Mouse (Mus musculus) CH12.LX (cell line): ENCODE data around the gene Nsf. TPM values are rescaled to one million over a fixed set of nuclear protein-coding genes. Genes with fewer than 3 reads are reported as not detected.

ENCODE experiments used
- DNase-seq: peaks from one replicate; pipeline ENCODE4 v3.0.0-alpha.2; 2013; ENCODE audit errors: extremely low read depth
- H3K27ac ChIP-seq: 2 replicates; pipeline ENCODE4 v1.5.1; 2012; ENCODE audit warnings: low read depth, mild to moderate bottlenecking, control low read depth, moderate library complexity; ENCODE audit not compliant: insufficient read depth
- H3K27me3 ChIP-seq: replicated peaks from 2 replicates; pipeline ENCODE3; 2012; ENCODE audit warnings: inconsistent platforms
- H3K36me3 ChIP-seq, 2 experiments: replicated peaks in 1 of 2; 2 replicates each; pipeline versions ENCODE3 to v1.6.1; 2012; ENCODE audit warnings: inconsistent platforms in 1 of 2, low read length in 1 of 2, mild to moderate bottlenecking in 1 of 2, mixed read lengths in 1 of 2, moderate library complexity in 1 of 2; ENCODE audit not compliant: control insufficient read depth in 1 of 2, insufficient read depth in 1 of 2
- H3K4me1 ChIP-seq, 2 experiments: 2 replicates each; pipeline ENCODE4 v1.6.1; 2012; ENCODE audit warnings: inconsistent platforms in 1 of 2, moderate library complexity in 1 of 2; ENCODE audit not compliant: insufficient read depth in 2 of 2, control insufficient read depth in 1 of 2
- H3K4me2 ChIP-seq: 2 replicates; pipeline ENCODE4 v1.6.1; 2012; ENCODE audit warnings: low read depth, mild to moderate bottlenecking, control low read depth; ENCODE audit not compliant: poor library complexity, insufficient read depth, severe bottlenecking
- H3K4me3 ChIP-seq, 3 experiments: fragments of 150-350 bp in 1 of 3; sonication (generic) in 1 of 3; replicated peaks in 1 of 3; 2 replicates each; pipeline versions ENCODE3 to v1.5.1; 2011 to 2012; ENCODE audit warnings: low read depth in 2 of 3, low read length in 2 of 3, mild to moderate bottlenecking in 2 of 3, moderate library complexity in 2 of 3, control low read depth in 1 of 3, improper control_type of control experiment in 1 of 3, inconsistent platforms in 1 of 3, mixed read lengths in 1 of 3; ENCODE audit not compliant: poor library complexity in 1 of 3
- H3K79me2 ChIP-seq: replicated peaks from 2 replicates; pipeline ENCODE4 v1.6.1; 2012; ENCODE audit warnings: mild to moderate bottlenecking, moderate library complexity; ENCODE audit not compliant: control insufficient read depth, poor library complexity, insufficient read depth, severe bottlenecking; ENCODE audit errors: extremely low read depth
- H3K9ac ChIP-seq: 2 replicates; pipeline ENCODE4 v1.6.1; 2012; ENCODE audit warnings: low read depth, mild to moderate bottlenecking, control low read depth, moderate library complexity; ENCODE audit not compliant: insufficient read depth
- H3K9me3 ChIP-seq: replicated peaks from 2 replicates; pipeline ENCODE3; 2012; ENCODE audit warnings: low read length, inconsistent platforms, mixed read lengths
- BHLHE40 ChIP-seq: IDR thresholded peaks from 2 replicates; pipeline ENCODE4 v1.6.1; 2011; ENCODE audit warnings: mild to moderate bottlenecking, low read depth, low read length, improper control_type of control experiment
- CTCF ChIP-seq, 2 experiments: IDR thresholded peaks in 1 of 2; conservative IDR thresholded peaks in 1 of 2; 2 replicates each; pipeline ENCODE4 v1.5.1; 2011 to 2012; ENCODE audit warnings: low read depth in 2 of 2, low read length in 2 of 2, improper control_type of control experiment in 1 of 2, inconsistent platforms in 1 of 2, mild to moderate bottlenecking in 1 of 2, moderate library complexity in 1 of 2
- E2F4 ChIP-seq: IDR thresholded peaks from 2 replicates; pipeline ENCODE4 v1.6.1; 2011; ENCODE audit warnings: low read depth, low read length, improper control_type of control experiment; ENCODE audit not compliant: insufficient replicate concordance
- ETS1 ChIP-seq: conservative IDR thresholded peaks from 2 replicates; pipeline ENCODE4 v1.6.1; 2012; ENCODE audit warnings: low read depth, mild to moderate bottlenecking, inconsistent platforms, low read length, improper control_type of control experiment, moderate library complexity
- GABPA ChIP-seq: IDR thresholded peaks from 2 replicates; pipeline ENCODE4 v1.6.1; 2012; ENCODE audit warnings: low read depth, low read length, improper control_type of control experiment, inconsistent platforms; ENCODE audit not compliant: insufficient replicate concordance
- HCFC1 ChIP-seq: IDR thresholded peaks from 2 replicates; pipeline ENCODE4 v1.6.1; 2012; ENCODE audit warnings: low read depth, mild to moderate bottlenecking, inconsistent platforms, low read length, improper control_type of control experiment
- IRF4 ChIP-seq: IDR thresholded peaks from 2 replicates; pipeline ENCODE4 v1.6.1; 2014; ENCODE audit warnings: low read depth, mild to moderate bottlenecking, inconsistent platforms, low read length, improper control_type of control experiment
- JUND ChIP-seq: conservative IDR thresholded peaks from 2 replicates; pipeline ENCODE4 v1.6.1; 2011; ENCODE audit warnings: low read depth, low read length, improper control_type of control experiment
- KAT2A ChIP-seq: IDR thresholded peaks from 2 replicates; pipeline ENCODE4 v1.6.1; 2012; ENCODE audit warnings: low read length, improper control_type of control experiment, inconsistent platforms; ENCODE audit not compliant: insufficient replicate concordance
- MAFK ChIP-seq: IDR thresholded peaks from 2 replicates; pipeline ENCODE4 v1.6.1; 2011; ENCODE audit warnings: low read length, improper control_type of control experiment; ENCODE audit not compliant: insufficient replicate concordance
- MAX ChIP-seq: IDR thresholded peaks from 2 replicates; pipeline ENCODE4 v1.6.1; 2011; ENCODE audit warnings: low read length, improper control_type of control experiment
- MAZ ChIP-seq: IDR thresholded peaks from 2 replicates; pipeline ENCODE4 v1.6.1; 2012; ENCODE audit warnings: low read depth, mild to moderate bottlenecking, inconsistent platforms, low read length, improper control_type of control experiment, moderate library complexity
- MEF2A ChIP-seq: IDR thresholded peaks from 2 replicates; pipeline ENCODE4 v1.6.1; 2014; ENCODE audit warnings: low read depth, mild to moderate bottlenecking, inconsistent platforms, low read length, improper control_type of control experiment, borderline replicate concordance
- MYC ChIP-seq: IDR thresholded peaks from 2 replicates; pipeline ENCODE4 v1.6.1; 2011; ENCODE audit warnings: low read depth, mild to moderate bottlenecking, improper control_type of control experiment, low read length
- POLR2A ChIP-seq: IDR thresholded peaks from 2 replicates; pipeline ENCODE4 v1.6.1; 2011; ENCODE audit warnings: low read depth, mild to moderate bottlenecking, improper control_type of control experiment, low read length
- RAD21 ChIP-seq: IDR thresholded peaks from 2 replicates; pipeline ENCODE4 v1.6.1; 2011; ENCODE audit warnings: low read depth, mild to moderate bottlenecking, low read length, improper control_type of control experiment, moderate library complexity
- SIN3A ChIP-seq: IDR thresholded peaks from 2 replicates; pipeline ENCODE4 v1.6.1; 2012; ENCODE audit warnings: low read length, improper control_type of control experiment, inconsistent platforms
- SMC3 ChIP-seq: IDR thresholded peaks from 2 replicates; pipeline ENCODE4 v1.6.1; 2011; ENCODE audit warnings: low read depth, low read length, improper control_type of control experiment
- TCF12 ChIP-seq: IDR thresholded peaks from 2 replicates; pipeline ENCODE4 v1.6.1; 2014; ENCODE audit warnings: low read depth, mild to moderate bottlenecking, inconsistent platforms, low read length, improper control_type of control experiment
- USF1 ChIP-seq: IDR thresholded peaks from 2 replicates; pipeline ENCODE4 v1.6.1; 2014; ENCODE audit warnings: low read depth, mild to moderate bottlenecking, inconsistent platforms, low read length, improper control_type of control experiment
- USF2 ChIP-seq: conservative IDR thresholded peaks from 2 replicates; pipeline ENCODE4 v1.6.1; 2011; ENCODE audit warnings: low read depth, low read length, improper control_type of control experiment
- ZKSCAN1 ChIP-seq: IDR thresholded peaks from 2 replicates; pipeline ENCODE4 v1.6.1; 2012; ENCODE audit warnings: low read depth, inconsistent platforms, low read length, improper control_type of control experiment, borderline replicate concordance
- ZMIZ1 ChIP-seq: IDR thresholded peaks from 2 replicates; pipeline ENCODE4 v1.6.1; 2012; ENCODE audit warnings: low read depth, mild to moderate bottlenecking, inconsistent platforms, low read length, improper control_type of control experiment
- ZNF384 ChIP-seq: IDR thresholded peaks from 2 replicates; pipeline ENCODE4 v1.6.1; 2012; ENCODE audit warnings: low read depth, low read length, improper control_type of control experiment, inconsistent platforms
- dilution Hi-C: fragments of 300-500 bp; cut with MboI; formaldehyde crosslinking; loops from 2 replicates; pipeline ENCODE4 v1.14.3; 2020; ENCODE audit warnings: low sequenced_read_pairs; ENCODE audit not compliant: extremely low pct_unique_long_range_greater_than_20kb, extremely low pct_ligation_motif_present
- in situ Hi-C: fragments of 300-500 bp; cut with MboI; formaldehyde crosslinking; loops from 3 replicates; pipeline ENCODE4 v1.14.3; 2019; ENCODE audit warnings: low sequenced_read_pairs, low pct_ligation_motif_present, low pct_unique_long_range_greater_than_20kb, mixed read lengths
- polyA plus RNA-seq: library from polyadenylated mRNA; unstranded; fragments of >175 nt; gene quantifications from 2 replicates; pipeline ENCODE4 v1.2.1, GENCODE M21; 2012; ENCODE audit warnings: low read depth; ENCODE audit not compliant: insufficient read length
- total RNA-seq, 2 experiments: library from RNA; depleted of rRNA; stranded (reverse); fragments of 300-350 nt in 1 of 2; fragments of >200 nt in 1 of 2; gene quantifications; 2 replicates each; pipeline ENCODE4 v1.2.3; 2012 to 2014

Nsf gene
- total and polyA plus RNA-seq, 3 experiments: 48.1 to 99.3 (median 50.9) TPM

- no peak overlapping the region for H3K9ac ChIP-seq
- TF ChIP-seq MAFK (no peak), ZMIZ1 (no peak), CTCF (conservative IDR thresholded peaks at IDR 0.05 in 1 of 2, IDR thresholded peaks at IDR 0.05 in 1 of 2; ENCODE audit: low read depth in 2 of 2, low read length in 2 of 2) (no peak), USF1 (no peak), ZNF384 (no peak), USF2 (no peak), MAZ (no peak), SIN3A (no peak), HCFC1 (no peak), E2F4 (no peak), GABPA (no peak), SMC3 (no peak), JUND (no peak), POLR2A (no peak), ZKSCAN1 (no peak), TCF12 (no peak)
- TF ChIP-seq, all 38 proteins: peak for 0
- in situ Hi-C loops (no loop called here), dilution Hi-C loops (no loop called here)
- Histone ChIP-seq H3K4me3 (no peak overlapping the region), H3K9me3 (no peaks in the 10 kb centered on the region), H3K4me2 (no peak overlapping the region), H3K79me2 (no peaks in the 10 kb centered on the region), H3K27ac (no peak overlapping the region), H3K36me3 (peaks cover 49 to 92% of the 10 kb centered on the region in 2 experiments), H3K4me1 (no peaks in the 10 kb centered on the region), H3K27me3 (no peaks in the 10 kb centered on the region)
- no peak for DNase-seq
Observed at GRCm38 (mm10) chr11:103909396-103909795, 44.5 kb downstream of the Nsf start.

- in situ Hi-C loops: no loop called here
- H3K4me2 ChIP-seq: no peak overlapping the region
- no peaks in the 10 kb centered on the region for H3K79me2 ChIP-seq
- no peaks in the 10 kb centered on the region for H3K27me3 ChIP-seq
- no peaks in the 10 kb centered on the region for H3K9me3 ChIP-seq
- dilution Hi-C loops: no loop called here
- no peaks in the 10 kb centered on the region for H3K4me1 ChIP-seq
- no peak for TF ChIP-seq JUND
- TF ChIP-seq IRF4: no peak
- no peak for TF ChIP-seq USF2
- TF ChIP-seq MYC: no peak
- no peak for TF ChIP-seq MEF2A
- TF ChIP-seq ZMIZ1: no peak
- no peak for TF ChIP-seq GABPA
- TF ChIP-seq MAX: no peak
- TF ChIP-seq BHLHE40: no peak
- no peak for TF ChIP-seq USF1
- no peak for TF ChIP-seq ETS1
- no peak for TF ChIP-seq RAD21
- TF ChIP-seq MAFK: no peak
- TF ChIP-seq SMC3: no peak
- TF ChIP-seq TCF12: no peak
- TF ChIP-seq KAT2A: no peak
- TF ChIP-seq, all 38 proteins: peak for 0
- DNase-seq: no peak
- H3K36me3 ChIP-seq: peaks cover 34 to 95% of the 10 kb centered on the region in 2 experiments
- H3K9ac ChIP-seq: no peak overlapping the region
- no peak overlapping the region for H3K4me3 ChIP-seq
- H3K27ac ChIP-seq: no peak overlapping the region
Observed at GRCm38 (mm10) chr11:103906051-103906719, 47.7 kb downstream of the Nsf start.
